Mouse (Mus musculus) forebrain, embryonic 10.5 days (tissue): Measurements from ENCODE around the gene 4930467E23Rik. TPM values are rescaled to one million over a fixed set of nuclear protein-coding genes. Genes with fewer than 3 reads are reported as not detected.
"Not testable (repeated sequence)": the region's sequence is repeated elsewhere in the genome, so short reads cannot be mapped to it uniquely, and the experiment has no call there.

Experiments
- DNase-seq: peaks from one replicate; pipeline ENCODE4 v3.0.0-alpha.2; 2017; ENCODE audit warnings: low spot score; ENCODE audit errors: extremely low spot score
- H3K27ac ChIP-seq: fragments of 300-500 bp; sonication (generic); 2 replicates; pipeline ENCODE4 v1.5.1; 2016; ENCODE audit warnings: mild to moderate bottlenecking
- H3K27me3 ChIP-seq: fragments of 300-500 bp; sonication (generic); 2 replicates; pipeline ENCODE4 v1.6.1; 2016; ENCODE audit warnings: mild to moderate bottlenecking; ENCODE audit not compliant: poor library complexity, severe bottlenecking
- H3K36me3 ChIP-seq: fragments of 300-500 bp; sonication (generic); replicated peaks from 2 replicates; pipeline ENCODE4 v1.6.1; 2016; ENCODE audit warnings: mild to moderate bottlenecking, moderate library complexity
- H3K4me1 ChIP-seq: fragments of 300-500 bp; sonication (generic); 2 replicates; pipeline ENCODE4 v1.6.1; 2016
- H3K4me3 ChIP-seq: fragments of 300-500 bp; sonication (generic); 2 replicates; pipeline ENCODE4 v1.5.1; 2016; ENCODE audit warnings: mild to moderate bottlenecking, moderate library complexity
- H3K9me3 ChIP-seq: fragments of 300-500 bp; sonication (generic); 2 replicates; pipeline ENCODE4 v1.6.1; 2016; ENCODE audit warnings: mild to moderate bottlenecking, moderate library complexity
- WGBS: fragments of 180-500 bp; shearing (Covaris S2); methylation state at CpG from one replicate; pipeline ENCODE4 v1.1.7; 2016; 5-methylcytosine and 5-hydroxymethylcytosine counted together
- polyA plus RNA-seq: library from polyadenylated mRNA; unstranded; fragments of >200 nt; fragmentation: Nextera tagmentation; extraction: Ambion mirVana; gene quantifications from 2 replicates; pipeline ENCODE4 v1.2.1, GENCODE M21; 2016

4930467E23Rik gene
- polyA plus RNA-seq, 1 experiment from 2014 or later, result not detected

- not testable (repeated sequence) for H3K36me3 ChIP-seq, H3K4me1 ChIP-seq, H3K27me3 ChIP-seq, DNase-seq, H3K27ac ChIP-seq, H3K4me3 ChIP-seq
- WGBS, result 90% methylated on average over 2 of the region's 2 CpGs
- H3K9me3 ChIP-seq, result peaks cover 22% of the 10 kb centered on the region
Measured at GRCm38 (mm10) chr8:19714426-19714825, 14.9 kb upstream of the 4930467E23Rik start.

GRCm38 (mm10) chr8:19715266-19715665, 14.1 kb upstream of the 4930467E23Rik start:
- H3K4me1 ChIP-seq, H3K4me3 ChIP-seq, H3K27ac ChIP-seq, H3K36me3 ChIP-seq, H3K27me3 ChIP-seq, DNase-seq: not testable (repeated sequence)
- 87% methylated on average over 3 of the region's 3 CpGs for WGBS
- peaks cover 22% of the 10 kb centered on the region for H3K9me3 ChIP-seq

DNA sequence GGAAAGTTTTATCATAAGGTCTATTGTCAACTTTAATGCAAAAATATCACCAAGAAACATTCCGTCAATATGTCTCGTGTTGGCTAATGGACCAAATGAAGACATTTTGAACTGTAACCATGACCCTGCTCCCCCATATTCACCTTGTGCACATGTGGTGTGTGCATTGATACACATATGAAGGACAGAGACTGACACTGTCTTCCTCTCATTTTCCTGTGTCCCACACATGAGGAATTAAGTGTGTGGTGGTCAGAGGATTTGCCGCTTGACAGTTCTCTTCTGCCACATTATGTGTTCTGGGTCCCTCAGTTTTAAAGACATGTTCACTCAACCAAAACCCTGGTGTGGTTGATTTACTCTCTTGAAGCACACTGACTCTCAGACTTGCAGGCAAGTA, 11.5 kb upstream of the 4930467E23Rik start:
- not testable (repeated sequence) for H3K4me3 ChIP-seq, H3K27ac ChIP-seq, H3K4me1 ChIP-seq, H3K27me3 ChIP-seq, DNase-seq, H3K36me3 ChIP-seq
- peaks cover 19% of the 10 kb centered on the region for H3K9me3 ChIP-seq
- 95% methylated on average over 3 of the region's 3 CpGs for WGBS

DNA sequence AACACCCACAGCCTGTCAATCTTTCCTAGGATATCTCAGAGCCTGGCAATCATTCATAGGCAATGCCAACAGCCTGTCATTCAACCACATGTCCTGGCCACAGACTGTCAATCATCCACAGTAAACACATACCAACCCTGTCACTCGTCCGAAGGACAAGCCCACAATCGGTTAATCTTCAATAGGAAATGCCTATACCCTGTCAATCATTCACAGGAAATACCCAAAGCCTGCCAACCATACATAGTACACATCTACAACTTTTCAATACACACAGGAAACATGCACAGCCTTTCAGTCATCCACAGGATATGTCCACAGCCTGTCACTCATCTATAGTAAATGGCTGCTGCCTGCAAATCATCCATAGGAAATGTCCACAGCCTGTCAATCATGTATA, 9.9 kb upstream of the 4930467E23Rik start:
- H3K27me3 ChIP-seq, DNase-seq, H3K36me3 ChIP-seq, H3K9me3 ChIP-seq, H3K27ac ChIP-seq, H3K4me3 ChIP-seq, H3K4me1 ChIP-seq: not testable (repeated sequence)
- 75% methylated on average over 3 of the region's 3 CpGs for WGBS

DNA sequence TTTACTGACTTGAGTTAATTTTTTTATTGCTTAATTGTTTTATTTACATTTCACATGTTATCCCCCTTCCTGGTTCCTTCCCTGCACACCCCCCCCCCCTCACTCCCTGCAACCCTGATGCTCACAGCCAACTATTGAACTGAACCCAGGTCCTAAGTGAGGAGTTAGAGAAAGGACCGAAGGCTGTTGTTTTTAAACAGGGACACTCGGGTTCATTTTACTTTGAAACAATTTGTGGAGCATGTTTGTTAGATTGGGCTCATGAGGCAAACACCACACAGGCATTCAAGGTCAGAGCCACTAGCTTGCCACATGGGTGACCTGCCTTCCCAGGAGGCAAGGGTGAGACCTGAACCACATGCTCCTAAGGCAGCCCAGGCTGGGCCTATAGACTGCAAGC, 4.5 kb upstream of the 4930467E23Rik start:
- not testable (repeated sequence) for H3K9me3 ChIP-seq, DNase-seq, H3K4me3 ChIP-seq, H3K27ac ChIP-seq, H3K36me3 ChIP-seq, H3K4me1 ChIP-seq, H3K27me3 ChIP-seq
- 58% methylated on average over 2 of the region's 2 CpGs for WGBS

DNA sequence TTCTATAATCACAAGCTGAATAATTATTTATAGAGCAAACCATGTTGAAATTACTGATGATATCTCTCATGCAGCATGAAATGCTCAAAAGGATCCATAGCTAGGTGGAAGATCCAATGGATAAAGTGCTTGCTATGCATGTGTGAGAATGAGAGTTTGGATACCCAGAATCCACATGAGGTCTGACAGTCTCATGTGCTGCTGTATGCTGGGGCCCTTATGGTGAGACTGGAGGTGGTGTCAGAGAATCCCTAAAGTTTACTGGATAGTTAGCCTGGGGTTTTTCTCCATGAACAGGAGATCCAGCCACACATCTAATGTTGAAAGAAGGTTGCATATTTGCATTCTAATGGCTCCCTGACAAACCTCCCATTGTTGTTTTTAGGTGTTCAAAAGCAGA, 22.4 kb downstream of the 4930467E23Rik start:
- not testable (repeated sequence) for H3K9me3 ChIP-seq, H3K27me3 ChIP-seq, H3K4me3 ChIP-seq, H3K36me3 ChIP-seq, DNase-seq, H3K4me1 ChIP-seq, H3K27ac ChIP-seq

DNA sequence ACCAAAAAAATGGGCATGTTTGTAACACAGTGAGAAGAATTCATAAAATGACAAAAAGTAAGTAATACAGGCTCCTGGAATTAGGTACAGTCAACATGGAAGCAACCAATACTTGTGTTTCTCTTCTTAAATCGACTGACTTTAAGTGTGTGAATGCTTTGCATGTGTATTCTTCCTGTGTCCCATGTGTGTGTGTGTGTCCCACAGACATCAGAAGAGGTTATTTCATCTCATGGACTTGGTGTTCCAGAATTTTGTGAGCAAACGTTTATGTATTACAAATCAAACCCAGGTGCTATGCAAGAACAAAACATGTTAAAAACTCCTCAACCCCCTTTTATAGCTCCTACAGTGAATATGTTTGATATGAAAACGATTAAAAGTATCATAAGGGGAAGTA, 24.8 kb downstream of the 4930467E23Rik start:
- 74% methylated on average over 3 of the region's 3 CpGs for WGBS
- not testable (repeated sequence) for H3K4me3 ChIP-seq, H3K36me3 ChIP-seq, H3K9me3 ChIP-seq, H3K27ac ChIP-seq, H3K27me3 ChIP-seq, H3K4me1 ChIP-seq, DNase-seq

- 84% methylated on average over 3 of the region's 3 CpGs for WGBS
- not testable (repeated sequence) for H3K9me3 ChIP-seq, H3K27ac ChIP-seq, H3K4me1 ChIP-seq, H3K4me3 ChIP-seq, DNase-seq, H3K27me3 ChIP-seq, H3K36me3 ChIP-seq
Measured at GRCm38 (mm10) chr8:19754961-19755360, 25.6 kb downstream of the 4930467E23Rik start.

GRCm38 (mm10) chr8:19761660-19762059, 32.3 kb downstream of the 4930467E23Rik start:
- H3K4me3 ChIP-seq, H3K27ac ChIP-seq, H3K4me1 ChIP-seq, DNase-seq, H3K36me3 ChIP-seq, H3K27me3 ChIP-seq: not testable (repeated sequence)
- WGBS, result 88% methylated on average over 5 of the region's 5 CpGs
- peaks cover 11% of the 10 kb centered on the region for H3K9me3 ChIP-seq

DNA sequence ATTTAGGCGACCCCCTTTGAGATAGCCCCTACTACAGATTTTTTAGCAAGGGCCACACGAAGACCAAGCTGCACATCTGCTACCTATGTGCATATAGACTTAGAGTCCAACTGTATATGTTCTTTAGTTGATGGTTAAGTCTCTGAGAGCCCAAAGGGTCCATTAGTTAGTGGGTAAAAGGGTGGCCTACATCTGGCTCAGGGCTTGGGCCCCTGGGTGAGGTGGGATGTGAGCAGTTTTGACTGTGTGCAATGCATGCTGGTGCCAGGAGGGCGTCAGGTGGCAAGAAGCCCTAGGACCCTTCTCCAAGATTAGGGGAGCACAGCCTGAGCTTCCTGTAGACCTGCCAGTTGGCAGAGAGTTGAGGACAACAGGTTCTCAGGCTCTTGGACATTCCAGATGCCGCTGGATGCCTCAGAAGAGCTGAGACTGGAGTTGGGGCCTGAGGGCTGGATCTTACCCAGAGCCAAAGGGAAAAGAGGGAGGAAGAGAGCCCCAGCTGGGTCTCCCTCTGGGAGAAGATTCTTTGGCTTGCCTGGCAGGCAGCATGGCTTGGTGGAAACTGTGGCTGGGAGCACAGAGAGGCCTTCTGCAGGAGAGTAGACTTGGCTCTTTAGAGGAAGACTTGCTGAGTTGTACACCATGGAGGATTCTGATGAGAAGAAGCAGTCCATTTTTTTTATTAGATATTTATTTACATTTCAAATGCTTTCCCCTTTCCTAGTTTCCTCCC, 33.6 kb downstream of the 4930467E23Rik start:
- H3K4me1 ChIP-seq, DNase-seq, H3K36me3 ChIP-seq, H3K27me3 ChIP-seq, H3K27ac ChIP-seq, H3K4me3 ChIP-seq: not testable (repeated sequence)
- WGBS, result 73% methylated on average over 4 of the region's 4 CpGs
- H3K9me3 ChIP-seq, result peaks cover 11% of the 10 kb centered on the region

DNA sequence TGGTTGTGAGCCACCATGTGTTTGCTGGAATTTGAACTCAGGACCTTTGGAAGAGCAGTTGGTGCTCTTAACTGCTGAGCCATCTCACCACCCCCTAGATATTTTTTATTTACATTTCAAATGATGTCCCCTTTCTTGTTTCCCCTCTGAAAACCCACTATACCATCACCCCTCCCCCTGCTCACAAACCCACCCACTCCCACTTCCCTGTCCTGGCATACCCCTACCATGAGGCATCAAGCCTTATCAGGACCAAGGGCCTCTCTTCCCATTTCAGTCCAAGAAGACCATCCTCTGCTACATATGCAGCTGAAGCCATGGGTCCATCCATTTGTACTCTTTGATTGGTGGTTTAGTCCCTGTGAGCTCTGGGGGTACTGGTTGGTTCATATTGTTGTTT, 36.2 kb downstream of the 4930467E23Rik start:
- H3K36me3 ChIP-seq, H3K4me1 ChIP-seq, H3K27ac ChIP-seq, H3K27me3 ChIP-seq, H3K9me3 ChIP-seq, H3K4me3 ChIP-seq, DNase-seq: not testable (repeated sequence)

GRCm38 (mm10) chr8:19773461-19773860, 44.1 kb downstream of the 4930467E23Rik start:
- 88% methylated on average over 4 of the region's 4 CpGs for WGBS
- H3K27ac ChIP-seq, H3K36me3 ChIP-seq, DNase-seq, H3K27me3 ChIP-seq, H3K4me3 ChIP-seq, H3K4me1 ChIP-seq: not testable (repeated sequence)
- peaks cover 10% of the 10 kb centered on the region; the same call in 1 of the 2 replicates for H3K9me3 ChIP-seq

DNA sequence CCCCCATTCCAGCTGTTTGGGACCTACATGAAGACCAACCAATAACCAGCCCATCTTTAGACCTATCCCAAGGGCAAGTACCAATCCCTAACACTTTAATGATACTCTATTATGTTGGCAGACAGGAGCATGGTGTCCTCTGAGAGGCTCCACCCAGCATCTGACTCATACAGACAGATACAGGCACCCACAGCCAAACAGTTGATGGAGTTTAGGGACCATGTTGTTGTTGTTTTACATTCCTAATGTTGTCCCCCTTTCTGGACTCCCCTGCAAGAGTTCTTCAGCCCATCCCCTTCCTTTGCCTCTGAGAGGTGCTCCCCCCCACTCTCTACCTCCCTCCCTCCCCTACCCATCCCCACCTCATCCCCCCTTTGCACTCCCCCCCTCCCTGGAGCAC, 46.9 kb downstream of the 4930467E23Rik start:
- H3K27me3 ChIP-seq, H3K27ac ChIP-seq, H3K36me3 ChIP-seq, H3K4me1 ChIP-seq, DNase-seq, H3K4me3 ChIP-seq: not testable (repeated sequence)
- H3K9me3 ChIP-seq, result peaks cover 24% of the 10 kb centered on the region

- not testable (repeated sequence) for DNase-seq, H3K4me1 ChIP-seq, H3K27ac ChIP-seq, H3K36me3 ChIP-seq, H3K27me3 ChIP-seq, H3K4me3 ChIP-seq
- peaks cover 24% of the 10 kb centered on the region for H3K9me3 ChIP-seq
- WGBS, result 41% methylated on average over 2 of the region's 2 CpGs
Measured at GRCm38 (mm10) chr8:19777500-19777899, 48.1 kb downstream of the 4930467E23Rik start.
